Mouse (Mus musculus) intestine, postnatal 0 days (tissue): ENCODE measurements at regions not wholly inside any gene's neighbourhood (a gene's known extent, or its start where the extent isn't known, plus 50 kb on each side); places are given as distances from the start of the nearest gene placed in this dataset.

Experiments
- ATAC-seq: fragments of 200-750 bp; cut with Nextera tagmentation; 2 replicates; pipeline ENCODE4 v1.8.0; 2017; ENCODE audit warnings: mild to moderate bottlenecking, moderate TSS enrichment, moderate library complexity
- H3K27ac ChIP-seq: fragments of 300-500 bp; sonication (generic); 2 replicates; pipeline ENCODE4 v1.5.1; 2014; ENCODE audit warnings: mild to moderate bottlenecking, low read depth, low read length, moderate library complexity
- H3K27me3 ChIP-seq: fragments of 300-500 bp; sonication (generic); replicated peaks from 2 replicates; pipeline ENCODE4 v1.6.1; 2014; ENCODE audit warnings: low read length, mixed read lengths; ENCODE audit not compliant: control insufficient read depth, insufficient read depth
- H3K36me3 ChIP-seq: fragments of 300-500 bp; sonication (generic); 2 replicates; pipeline ENCODE4 v1.6.1; 2014; ENCODE audit warnings: mild to moderate bottlenecking, moderate library complexity; ENCODE audit not compliant: control insufficient read depth, insufficient read depth
- H3K4me1 ChIP-seq: fragments of 300-500 bp; sonication (generic); replicated peaks from 2 replicates; pipeline ENCODE4 v1.6.1; 2014; ENCODE audit warnings: antibody characterized with exemption, low read length, mixed read lengths; ENCODE audit not compliant: control insufficient read depth, insufficient read depth
- H3K4me2 ChIP-seq: fragments of 300-500 bp; sonication (generic); replicated peaks from 2 replicates; pipeline ENCODE4 v1.6.1; 2014; ENCODE audit warnings: low read depth, mild to moderate bottlenecking, moderate library complexity
- H3K4me3 ChIP-seq: fragments of 300-500 bp; sonication (generic); 2 replicates; pipeline ENCODE4 v1.5.1; 2014; ENCODE audit warnings: low read depth, low read length
- H3K9ac ChIP-seq: fragments of 300-500 bp; sonication (generic); 2 replicates; pipeline ENCODE4 v1.6.1; 2014; ENCODE audit warnings: mild to moderate bottlenecking, low read depth, low read length
- H3K9me3 ChIP-seq: fragments of 300-500 bp; sonication (generic); 2 replicates; pipeline ENCODE4 v1.6.1; 2016; ENCODE audit warnings: mixed run types; ENCODE audit not compliant: control insufficient read depth
- CTCF ChIP-seq: sonication (generic); IDR thresholded peaks from 2 replicates; pipeline ENCODE4 v1.5.1; 2016; ENCODE audit warnings: low read depth, mild to moderate bottlenecking, control low read depth, antibody characterized with exemption, moderate library complexity
- WGBS: fragments of 180-500 bp; shearing (Covaris S2); extraction: QIAGEN DNeasy Blood & Tissue Kit; methylation state at CpG from one replicate; pipeline ENCODE4 v1.1.7; 2014; 5-methylcytosine and 5-hydroxymethylcytosine counted together

DNA sequence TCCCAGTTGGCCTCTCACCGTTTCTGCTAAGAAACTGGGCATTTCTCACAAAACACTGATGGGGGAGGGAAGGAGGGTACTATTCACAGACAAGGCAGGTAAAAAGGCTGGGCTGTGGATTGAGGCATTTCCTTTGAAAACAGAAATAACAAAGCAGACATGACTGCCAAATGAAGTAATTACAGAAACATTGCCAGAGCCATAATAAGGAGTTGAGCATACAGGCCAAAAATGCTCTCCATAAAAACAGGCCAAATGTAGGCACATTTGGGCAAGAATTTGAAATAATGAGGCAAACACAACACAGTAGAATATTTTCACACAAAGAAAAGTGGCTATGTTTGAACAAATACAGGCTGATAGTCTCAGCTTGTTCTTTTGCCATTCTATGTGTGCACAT is 491.9 kb upstream of the Cdh4 start:
- H3K36me3 ChIP-seq, result no peaks in the 10 kb centered on the region
- 19% methylated on average over 1 of the region's 1 CpGs for WGBS
- H3K27ac ChIP-seq, result no peak overlapping the region
- no peak overlapping the region for H3K4me2 ChIP-seq
- no peaks in the 10 kb centered on the region for H3K9me3 ChIP-seq
- no peak overlapping the region for H3K9ac ChIP-seq
- ATAC-seq, result no peak
- TF ChIP-seq CTCF, result no peak
- no peaks in the 10 kb centered on the region for H3K4me1 ChIP-seq
- H3K4me3 ChIP-seq, result no peak overlapping the region
- H3K27me3 ChIP-seq, result no peaks in the 10 kb centered on the region

DNA sequence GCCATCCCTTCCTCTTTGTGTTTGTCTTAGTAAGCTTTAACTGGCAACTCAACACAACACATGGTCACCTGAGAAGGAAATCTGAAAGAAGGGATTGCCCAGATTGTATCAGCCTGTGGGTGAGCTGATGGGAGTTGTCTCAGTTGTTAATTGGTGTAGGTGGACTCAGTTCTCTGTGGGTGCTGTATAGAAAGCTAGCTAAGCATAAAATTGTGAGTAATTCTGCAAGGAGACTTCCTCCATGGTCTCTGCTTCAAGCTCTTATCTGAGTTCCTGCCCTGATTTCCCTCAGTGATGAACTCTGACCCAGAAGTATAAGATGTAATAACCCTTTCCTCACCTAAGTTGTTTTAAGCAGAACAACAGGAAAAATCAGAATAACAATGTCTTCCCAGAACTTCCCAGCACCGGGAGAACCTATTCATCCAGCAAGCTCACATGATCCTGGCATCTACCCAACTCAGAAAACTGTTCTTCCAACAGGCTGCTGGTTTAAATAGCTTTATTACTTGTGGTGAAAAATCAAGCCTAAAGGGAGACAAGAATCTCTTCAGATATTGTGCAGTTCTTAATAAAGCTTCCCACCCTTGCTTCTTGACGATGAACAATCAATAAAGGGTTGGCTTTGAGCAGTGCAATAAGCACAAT is 487.7 kb upstream of the Cdh4 start:
- H3K36me3 ChIP-seq, result no peaks in the 10 kb centered on the region
- TF ChIP-seq CTCF, result no peak
- H3K27me3 ChIP-seq, result no peaks in the 10 kb centered on the region
- no peaks in the 10 kb centered on the region for H3K9me3 ChIP-seq
- 29% methylated on average over 2 of the region's 2 CpGs for WGBS
- peak; percentile 57; the same call in 1 of the 2 replicates for ATAC-seq
- no peaks in the 10 kb centered on the region for H3K4me1 ChIP-seq
- H3K4me2 ChIP-seq, result no peak overlapping the region
- H3K9ac ChIP-seq, result no peak overlapping the region
- H3K4me3 ChIP-seq, result no peak overlapping the region
- no peak overlapping the region for H3K27ac ChIP-seq

DNA sequence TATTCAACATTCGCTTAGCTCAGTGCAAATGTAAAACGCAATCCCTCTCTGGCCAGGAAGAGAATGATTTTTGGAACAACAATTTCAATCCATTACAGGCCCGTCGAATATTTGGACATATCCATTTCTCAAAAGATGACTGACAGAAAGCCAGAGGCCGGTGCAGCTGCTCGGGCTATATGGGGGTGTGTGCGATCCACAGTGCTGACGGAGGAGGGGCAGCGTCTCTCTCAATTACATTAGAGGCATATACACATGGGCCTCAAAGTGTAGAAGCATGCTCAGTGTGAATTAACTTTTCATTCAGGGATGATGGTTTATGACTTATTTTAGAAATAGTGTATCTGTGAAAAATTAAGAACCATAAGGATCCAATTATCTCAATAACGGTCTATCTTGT is 483.4 kb upstream of the Cdh4 start:
- H3K27ac ChIP-seq, result no peak overlapping the region
- WGBS, result 85% methylated on average over 10 of the region's 10 CpGs
- no peak overlapping the region for H3K4me2 ChIP-seq
- H3K27me3 ChIP-seq, result no peaks in the 10 kb centered on the region
- no peak overlapping the region for H3K9ac ChIP-seq
- no peaks in the 10 kb centered on the region for H3K9me3 ChIP-seq
- no peaks in the 10 kb centered on the region for H3K36me3 ChIP-seq
- TF ChIP-seq CTCF, result no peak
- no peak for ATAC-seq
- H3K4me1 ChIP-seq, result no peaks in the 10 kb centered on the region
- no peak overlapping the region for H3K4me3 ChIP-seq

DNA sequence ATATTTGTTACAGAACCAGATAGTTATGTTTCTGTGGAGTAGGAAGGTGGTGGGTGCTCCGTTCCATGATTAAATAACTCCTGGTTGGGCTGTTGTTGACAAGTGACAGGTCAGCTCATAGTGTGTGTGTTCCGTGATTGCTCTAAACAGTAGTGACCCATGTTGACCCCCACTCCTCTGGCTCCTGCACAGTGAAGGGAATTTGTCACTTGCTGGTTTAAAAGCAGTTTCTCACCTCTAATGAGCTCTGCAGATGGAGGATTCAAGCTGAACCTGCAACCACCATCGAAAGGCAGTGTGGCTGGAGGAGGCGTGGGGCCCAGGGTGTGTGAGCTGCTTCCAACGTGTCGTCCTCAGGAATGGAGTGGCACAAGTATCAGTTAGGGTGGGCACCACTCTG is 482.6 kb upstream of the Cdh4 start:
- H3K9me3 ChIP-seq, result no peaks in the 10 kb centered on the region
- H3K4me3 ChIP-seq, result no peak overlapping the region
- WGBS, result 50% methylated on average over 6 of the region's 6 CpGs
- no peak overlapping the region for H3K9ac ChIP-seq
- no peak overlapping the region for H3K4me2 ChIP-seq
- no peaks in the 10 kb centered on the region for H3K27me3 ChIP-seq
- no peaks in the 10 kb centered on the region for H3K36me3 ChIP-seq
- H3K27ac ChIP-seq, result no peak overlapping the region
- no peak for TF ChIP-seq CTCF
- no peaks in the 10 kb centered on the region for H3K4me1 ChIP-seq
- ATAC-seq, result no peak

DNA sequence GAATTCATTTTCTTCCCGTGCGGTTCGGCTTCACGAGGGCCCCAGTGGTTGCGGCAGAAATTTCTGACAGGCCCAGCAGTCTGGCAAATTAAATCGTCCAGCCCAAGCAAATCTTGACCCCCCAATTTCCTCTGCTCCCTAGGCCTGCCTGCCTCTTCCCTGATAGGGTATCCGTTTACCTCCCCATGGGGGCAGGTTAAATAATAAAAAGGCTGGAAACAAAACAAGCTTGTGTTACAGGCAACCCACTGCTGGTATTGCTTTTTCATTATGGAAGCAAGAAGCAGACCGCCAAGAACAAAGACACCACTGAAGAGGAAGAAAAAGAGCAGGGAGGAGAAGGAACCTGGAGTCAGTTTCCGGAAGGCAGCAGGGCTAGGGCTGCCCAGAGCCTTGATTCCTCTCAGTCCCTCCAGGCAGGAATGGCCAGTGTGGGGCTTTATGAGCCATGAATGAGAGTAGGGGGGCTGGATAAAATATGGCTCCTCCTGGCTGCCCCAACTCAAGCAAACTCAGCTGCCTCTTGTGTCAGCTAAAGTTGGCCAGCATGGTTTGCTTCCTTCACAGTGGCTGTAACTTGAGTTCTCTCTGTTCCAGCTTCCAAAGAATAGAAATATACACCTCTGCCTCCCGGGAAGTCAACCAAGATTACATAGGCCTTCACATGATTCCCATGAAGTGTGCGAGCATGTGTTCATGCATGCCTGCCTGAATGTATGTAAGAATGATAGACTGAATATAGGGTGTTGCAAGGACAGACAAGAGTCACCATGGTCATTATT is 474.5 kb upstream of the Cdh4 start:
- H3K9me3 ChIP-seq, result no peaks in the 10 kb centered on the region
- H3K4me3 ChIP-seq, result no peak overlapping the region
- H3K4me2 ChIP-seq, result no peak overlapping the region
- ATAC-seq, result no peak
- H3K36me3 ChIP-seq, result no peaks in the 10 kb centered on the region
- no peaks in the 10 kb centered on the region for H3K4me1 ChIP-seq
- WGBS, result 86% methylated on average over 11 of the region's 11 CpGs
- H3K27ac ChIP-seq, result no peak overlapping the region
- no peak for TF ChIP-seq CTCF
- no peaks in the 10 kb centered on the region for H3K27me3 ChIP-seq
- no peak overlapping the region for H3K9ac ChIP-seq

DNA sequence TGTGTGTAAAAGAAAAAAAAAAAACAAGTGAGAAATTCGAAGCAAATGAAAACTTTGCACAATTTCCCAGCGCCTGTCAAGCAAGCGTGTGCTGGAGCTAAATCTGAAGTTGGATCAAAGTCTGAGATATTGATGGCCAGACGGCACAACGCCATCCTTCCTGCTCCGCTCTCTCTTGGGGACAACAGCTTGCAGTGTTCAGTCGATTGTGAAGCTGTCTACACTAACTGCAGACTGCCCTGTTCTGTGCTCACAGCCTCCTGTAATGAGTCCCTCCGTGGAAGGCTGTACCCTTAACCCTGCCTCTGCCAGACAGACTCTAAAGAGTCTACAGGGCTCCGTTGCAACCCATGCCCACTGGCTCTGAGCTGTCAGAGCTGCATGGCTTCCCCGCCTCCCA is 472.5 kb upstream of the Cdh4 start:
- H3K9ac ChIP-seq, result no peak overlapping the region
- no peak overlapping the region for H3K4me3 ChIP-seq
- H3K4me2 ChIP-seq, result no peak overlapping the region
- no peaks in the 10 kb centered on the region for H3K9me3 ChIP-seq
- H3K36me3 ChIP-seq, result no peaks in the 10 kb centered on the region
- TF ChIP-seq CTCF, result no peak
- H3K27ac ChIP-seq, result no peak overlapping the region
- no peaks in the 10 kb centered on the region for H3K27me3 ChIP-seq
- no peak for ATAC-seq
- no peaks in the 10 kb centered on the region for H3K4me1 ChIP-seq
- 76% methylated on average over 10 of the region's 10 CpGs for WGBS
